Mouse (Mus musculus) urinary bladder, adult 2 months (tissue): Measurements from ENCODE around the gene Hes2. TPM values are rescaled to one million over a fixed set of nuclear protein-coding genes. Genes with fewer than 3 reads are reported as not detected.

Source experiments
- DNase-seq: peaks from one replicate; pipeline ENCODE4 v3.0.0; 2022; ENCODE audit warnings: low spot score
- polyA plus RNA-seq: library from polyadenylated mRNA; depleted of rRNA; stranded (reverse); fragments of >200 nt; gene quantifications from 2 replicates; pipeline ENCODE4 v1.2.3, GENCODE M21; 2012; rRNA removed

The Hes2 gene
- polyA plus RNA-seq, result 0.23 and 0.46 TPM in 2 replicates

GRCm38 (mm10) chr4:152158585-152159284, at the start of gene Hes2:
Gene Hes2, plus strand, starts transcription at chr4:152158867.
- no peak for DNase-seq

GRCm38 (mm10) chr4:152109509-152109908, 49.2 kb upstream of the Hes2 start:
- DNase-seq, result no peak

- DNase-seq, result no peak
Measured at GRCm38 (mm10) chr4:152110689-152111088, 48.0 kb upstream of the Hes2 start.

- DNase-seq, result no peak
Measured at GRCm38 (mm10) chr4:152112329-152112728, 46.3 kb upstream of the Hes2 start.

- no peak for DNase-seq
Measured at GRCm38 (mm10) chr4:152114080-152114479, 44.6 kb upstream of the Hes2 start.

- no peak for DNase-seq
Measured at GRCm38 (mm10) chr4:152115921-152116612, 42.6 kb upstream of the Hes2 start, which contains the start of gene Tnfrsf25. Gene Tnfrsf25, plus strand, starts transcription at chr4:152115934.

GRCm38 (mm10) chr4:152117538-152117937, 41.1 kb upstream of the Hes2 start:
- DNase-seq, result no peak

- no peak for DNase-seq
Measured at GRCm38 (mm10) chr4:152119396-152120292, 39.0 kb upstream of the Hes2 start.

GRCm38 (mm10) chr4:152120311-152121182, 38.1 kb upstream of the Hes2 start:
- no peak for DNase-seq

- no peak for DNase-seq
Measured at GRCm38 (mm10) chr4:152121183-152121505, 37.5 kb upstream of the Hes2 start.

- DNase-seq, result no peak
Measured at GRCm38 (mm10) chr4:152124361-152124961, 34.2 kb upstream of the Hes2 start.

GRCm38 (mm10) chr4:152125161-152126025, 33.3 kb upstream of the Hes2 start:
- no peak for DNase-seq

GRCm38 (mm10) chr4:152126026-152126920, 32.4 kb upstream of the Hes2 start:
- no peak for DNase-seq

- DNase-seq, result no peak
Measured at GRCm38 (mm10) chr4:152127884-152128283, 30.8 kb upstream of the Hes2 start.

- no peak for DNase-seq
Measured at GRCm38 (mm10) chr4:152128784-152129183, 29.9 kb upstream of the Hes2 start.

GRCm38 (mm10) chr4:152129395-152129930, 29.2 kb upstream of the Hes2 start:
- DNase-seq, result no peak

GRCm38 (mm10) chr4:152130771-152131653, 27.7 kb upstream of the Hes2 start:
- DNase-seq, result no peak
